Mouse (Mus musculus): ENCODE measurements around the gene Jag2. TPM values are rescaled to one million over a fixed set of nuclear protein-coding genes. Genes with fewer than 3 reads are reported as not detected.

The Jag2 gene
- total and polyA plus RNA-seq, 2 experiments from 2014 or later, result 3.3 to 58.5 TPM

- 2% methylated on average over 37 of the region's 37 CpGs for WGBS
- no peak overlapping the region for H3K27ac ChIP-seq (ENCODE audit: low read depth)
- TF ChIP-seq CTCF (IDR thresholded peaks at IDR 0.05; ENCODE audit: low read depth) (no peak), EP300 (IDR thresholded peaks at IDR 0.05; ENCODE audit: low read depth) (no peak)
- ATAC-seq (ENCODE audit: insufficient read depth, low read depth) (no peak), DNase-seq (ENCODE audit: low spot score) (no peak)
- peak overlapping the region; percentile 62 for H3K4me2 ChIP-seq (ENCODE audit: low read depth, low read length)
- no peaks in the 10 kb centered on the region for H3K9me3 ChIP-seq (replicated peaks; ENCODE audit: control insufficient read depth, low read length)
- peaks cover 75% of the 10 kb centered on the region for H3K27me3 ChIP-seq (ENCODE audit: control insufficient read depth, insufficient read depth, low read length)
- peak overlapping the region; percentile 43 for H3K4me3 ChIP-seq (ENCODE audit: low read depth, low read length)
- no peaks in the 10 kb centered on the region for H3K36me3 ChIP-seq (replicated peaks; ENCODE audit: control insufficient read depth, insufficient read depth, low read length)
- 0 out of 2 replicates have a peak overlapping the region, but pooled peaks have one; percentile 27 for H3K9ac ChIP-seq (replicated peaks; ENCODE audit: low read depth, low read length)
- peaks cover 9% of the 10 kb centered on the region; the same call in 1 of the 2 replicates for H3K4me1 ChIP-seq (ENCODE audit: control insufficient read depth, insufficient read depth)
Observed at GRCm38 (mm10) chr12:112877607-112878020, 52.0 kb downstream of the Jag2 start.

DNA sequence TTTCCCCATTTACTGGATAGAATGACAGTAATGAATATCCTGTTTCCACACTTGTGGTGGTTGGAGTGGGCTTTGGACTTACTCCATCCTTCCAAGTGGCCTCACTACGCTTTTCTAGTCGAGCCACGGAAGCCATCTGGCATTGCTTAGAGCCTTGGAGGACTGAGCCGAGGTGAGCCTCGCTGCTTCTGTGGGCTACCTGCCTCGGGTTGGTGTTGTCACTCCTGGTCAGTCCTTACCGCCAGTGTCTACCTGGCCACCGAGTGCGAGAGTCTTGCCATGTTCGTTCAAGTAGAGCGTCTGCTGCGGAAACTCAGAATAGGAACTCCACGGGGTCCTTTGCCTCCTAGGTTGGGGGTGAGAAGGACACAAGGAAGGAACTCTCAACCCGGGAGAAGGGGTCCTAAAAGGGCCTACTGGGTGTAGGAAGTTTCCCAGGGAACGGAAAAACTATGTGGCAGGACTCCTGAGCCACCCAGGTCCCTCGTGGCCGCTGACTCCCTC lies 52.5 kb downstream of the Jag2 start:
- ATAC-seq (ENCODE audit: insufficient read depth, low read depth), result no peak
- peaks cover 9% of the 10 kb centered on the region; the same call in 1 of the 2 replicates for H3K4me1 ChIP-seq (ENCODE audit: control insufficient read depth, insufficient read depth)
- WGBS, result 6% methylated on average over 17 of the region's 17 CpGs
- H3K9ac ChIP-seq (replicated peaks; ENCODE audit: low read depth, low read length), result 0 out of 2 replicates have a peak overlapping the region, but pooled peaks have one; percentile 27
- no peak for TF ChIP-seq EP300 (IDR thresholded peaks at IDR 0.05; ENCODE audit: low read depth)
- no peak for TF ChIP-seq CTCF (IDR thresholded peaks at IDR 0.05; ENCODE audit: low read depth)
- H3K27ac ChIP-seq (ENCODE audit: low read depth), result no peak overlapping the region
- no peaks in the 10 kb centered on the region for H3K9me3 ChIP-seq (replicated peaks; ENCODE audit: control insufficient read depth, low read length)
- DNase-seq (ENCODE audit: low spot score), result no peak
- no peaks in the 10 kb centered on the region for H3K36me3 ChIP-seq (replicated peaks; ENCODE audit: control insufficient read depth, insufficient read depth, low read length)
- peaks cover 80% of the 10 kb centered on the region for H3K27me3 ChIP-seq (ENCODE audit: control insufficient read depth, insufficient read depth, low read length)
- peak overlapping the region; percentile 62 for H3K4me2 ChIP-seq (ENCODE audit: low read depth, low read length)
- peak overlapping the region; percentile 43 for H3K4me3 ChIP-seq (ENCODE audit: low read depth, low read length)

DNA sequence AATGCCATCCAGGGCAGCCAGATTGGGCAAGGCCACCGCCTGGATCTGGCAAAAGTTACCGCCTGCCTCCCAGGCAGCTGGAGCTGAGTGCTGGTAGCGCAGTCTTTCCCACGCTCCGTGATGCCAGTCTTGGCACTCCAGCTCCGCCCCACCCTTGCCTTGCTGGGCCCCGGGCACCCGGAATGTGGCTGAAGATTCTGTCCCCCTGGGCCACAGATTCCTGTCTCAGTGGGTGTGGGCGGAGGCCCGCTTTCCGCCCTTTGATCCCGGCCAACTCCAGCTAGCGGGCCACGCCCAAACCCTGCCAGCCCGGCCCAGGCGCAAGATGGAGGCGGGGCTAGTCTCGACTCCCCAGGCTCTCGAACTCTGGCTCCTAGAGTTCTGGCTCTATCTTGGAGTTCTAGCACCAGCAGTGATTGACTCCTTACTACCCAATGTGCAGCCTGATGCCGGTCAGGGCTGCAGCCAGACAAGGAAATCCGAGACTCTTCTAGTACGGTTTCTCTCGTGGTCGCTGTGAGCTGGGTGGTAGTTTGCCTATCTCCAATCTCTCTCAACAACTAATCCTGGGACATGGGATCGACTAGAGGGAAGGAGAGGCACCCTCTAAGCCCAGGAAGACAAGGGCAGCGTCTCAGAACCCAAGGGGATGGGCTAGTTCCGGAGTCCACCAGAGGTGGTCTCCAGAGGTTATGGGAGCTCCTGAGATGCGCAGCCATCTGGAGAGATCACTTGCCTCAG lies 53.1 kb downstream of the Jag2 start:
- peak overlapping the region; percentile 62 for H3K4me2 ChIP-seq (ENCODE audit: low read depth, low read length)
- ATAC-seq (ENCODE audit: insufficient read depth, low read depth) (no peak), DNase-seq (ENCODE audit: low spot score) (no peak)
- TF ChIP-seq CTCF (IDR thresholded peaks at IDR 0.05; ENCODE audit: low read depth) (no peak), EP300 (IDR thresholded peaks at IDR 0.05; ENCODE audit: low read depth) (no peak)
- H3K9me3 ChIP-seq (replicated peaks; ENCODE audit: control insufficient read depth, low read length), result no peaks in the 10 kb centered on the region
- H3K27ac ChIP-seq (ENCODE audit: low read depth), result no peak overlapping the region
- H3K4me1 ChIP-seq (ENCODE audit: control insufficient read depth, insufficient read depth), result peaks cover 9% of the 10 kb centered on the region; the same call in 1 of the 2 replicates
- 6% methylated on average over 28 of the region's 28 CpGs for WGBS
- H3K27me3 ChIP-seq (ENCODE audit: control insufficient read depth, insufficient read depth, low read length), result peaks cover 80% of the 10 kb centered on the region
- peak overlapping the region; percentile 5; the same call in 1 of the 2 replicates for H3K4me3 ChIP-seq (ENCODE audit: low read depth, low read length)
- no peaks in the 10 kb centered on the region for H3K36me3 ChIP-seq (replicated peaks; ENCODE audit: control insufficient read depth, insufficient read depth, low read length)
- no peak overlapping the region for H3K9ac ChIP-seq (replicated peaks; ENCODE audit: low read depth, low read length)

DNA sequence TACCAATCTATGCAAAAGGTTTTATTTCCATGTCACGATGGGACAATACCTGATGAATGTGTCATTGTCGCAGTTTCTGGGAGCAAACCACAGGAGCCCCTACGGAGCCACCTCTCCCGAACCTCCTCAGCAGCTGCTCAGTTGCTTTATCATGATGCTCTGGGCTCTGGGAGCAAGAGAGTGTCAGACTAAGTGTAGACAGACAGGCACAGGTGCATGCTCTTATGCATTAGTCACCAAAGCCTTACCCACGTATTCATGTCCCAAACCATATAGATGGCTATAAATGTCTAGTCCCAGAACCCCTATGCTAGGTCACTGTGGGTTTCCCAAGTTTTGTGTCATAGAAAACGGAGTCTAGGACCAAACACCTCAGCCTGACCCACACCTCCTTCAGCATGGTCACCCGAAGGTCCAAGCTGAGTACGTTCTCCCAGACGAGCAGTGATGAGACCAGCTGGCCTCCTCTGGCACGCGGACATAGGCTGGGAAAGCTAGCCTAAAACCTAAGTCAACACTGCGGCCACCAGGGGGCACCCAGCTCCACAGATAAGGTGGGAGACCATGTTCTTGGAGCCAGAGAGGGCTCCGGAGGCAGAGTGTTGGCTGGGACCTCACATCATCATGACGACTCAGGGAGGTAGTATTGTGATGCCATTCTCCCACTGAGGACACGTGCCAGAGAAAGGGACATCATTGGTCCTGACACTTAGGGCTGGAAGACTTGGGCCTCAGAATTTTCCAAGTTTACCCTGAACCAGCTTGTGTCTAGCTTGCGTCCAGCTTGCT lies 54.2 kb downstream of the Jag2 start:
- Histone ChIP-seq H3K27ac (ENCODE audit: low read depth) (no peak overlapping the region), H3K9ac (replicated peaks; ENCODE audit: low read depth, low read length) (no peak overlapping the region), H3K4me1 (ENCODE audit: control insufficient read depth, insufficient read depth) (peaks cover 9% of the 10 kb centered on the region; the same call in 1 of the 2 replicates), H3K9me3 (replicated peaks; ENCODE audit: control insufficient read depth, low read length) (no peaks in the 10 kb centered on the region), H3K27me3 (ENCODE audit: control insufficient read depth, insufficient read depth, low read length) (peaks cover 85% of the 10 kb centered on the region), H3K36me3 (replicated peaks; ENCODE audit: control insufficient read depth, insufficient read depth, low read length) (no peaks in the 10 kb centered on the region), H3K4me2 (ENCODE audit: low read depth, low read length) (no peak overlapping the region), H3K4me3 (ENCODE audit: low read depth, low read length) (no peak overlapping the region)
- ATAC-seq (ENCODE audit: insufficient read depth, low read depth), result peak; percentile 77
- DNase-seq (ENCODE audit: low spot score), result peak; percentile 89
- WGBS, result 19% methylated on average over 16 of the region's 16 CpGs
- no peak for TF ChIP-seq EP300 (IDR thresholded peaks at IDR 0.05; ENCODE audit: low read depth)
- TF ChIP-seq CTCF (IDR thresholded peaks at IDR 0.05; ENCODE audit: low read depth), result peak; percentile 96

DNA sequence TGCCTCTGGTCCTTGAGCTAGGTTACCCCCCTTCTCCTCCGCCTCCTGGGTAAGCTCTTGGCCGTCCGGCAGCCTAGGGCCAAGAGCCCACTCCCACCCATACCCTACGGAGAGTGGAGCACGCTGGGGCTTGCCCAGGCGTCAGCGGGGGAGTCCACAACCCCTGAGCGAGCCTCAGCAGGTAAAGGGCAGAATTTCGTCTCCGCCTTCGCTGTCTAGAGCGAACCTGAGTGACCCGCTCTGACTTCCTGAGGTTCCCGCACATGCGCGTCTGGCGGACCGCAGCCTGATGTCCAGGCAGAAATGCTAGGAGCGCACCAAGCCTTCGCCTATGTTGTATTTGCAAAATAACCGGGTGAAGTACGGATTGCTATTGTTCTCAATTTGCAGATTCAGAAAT lies 55.4 kb downstream of the Jag2 start:
- no peak for ATAC-seq (ENCODE audit: insufficient read depth, low read depth)
- Histone ChIP-seq H3K4me1 (ENCODE audit: control insufficient read depth, insufficient read depth) (peaks cover 9% of the 10 kb centered on the region; the same call in 1 of the 2 replicates), H3K36me3 (replicated peaks; ENCODE audit: control insufficient read depth, insufficient read depth, low read length) (no peaks in the 10 kb centered on the region), H3K27me3 (ENCODE audit: control insufficient read depth, insufficient read depth, low read length) (peaks cover 78% of the 10 kb centered on the region), H3K27ac (ENCODE audit: low read depth) (no peak overlapping the region), H3K4me3 (ENCODE audit: low read depth, low read length) (peak overlapping the region; percentile 1; the same call in 1 of the 2 replicates), H3K9me3 (replicated peaks; ENCODE audit: control insufficient read depth, low read length) (no peaks in the 10 kb centered on the region), H3K4me2 (ENCODE audit: low read depth, low read length) (peak overlapping the region; percentile 44), H3K9ac (replicated peaks; ENCODE audit: low read depth, low read length) (no peak overlapping the region)
- no peak for DNase-seq (ENCODE audit: low spot score)
- no peak for TF ChIP-seq CTCF (IDR thresholded peaks at IDR 0.05; ENCODE audit: low read depth)
- no peak for TF ChIP-seq EP300 (IDR thresholded peaks at IDR 0.05; ENCODE audit: low read depth)
- 22% methylated on average over 22 of the region's 22 CpGs for WGBS
